Mouse (Mus musculus) thymus, adult 2 months (tissue): ENCODE measurements around the gene Abi3bp.

Source experiments
- CTCF ChIP-seq: fragments of 200-500 bp; IDR thresholded peaks from 2 replicates; pipeline ENCODE4 v1.5.1; 2012; ENCODE audit warnings: mild to moderate bottlenecking, control low read depth, low read length, moderate library complexity, borderline replicate concordance; ENCODE audit not compliant: control insufficient read depth, poor library complexity, insufficient read depth; ENCODE audit errors: extremely low read depth
- POLR2A ChIP-seq: fragments of 200-500 bp; IDR thresholded peaks from 2 replicates; pipeline ENCODE4 v1.6.1; 2012; ENCODE audit warnings: mild to moderate bottlenecking, low read length, control low read depth, moderate library complexity; ENCODE audit not compliant: control insufficient read depth, poor library complexity, insufficient read depth; ENCODE audit errors: extremely low read depth

GRCm38 (mm10) chr16:56673420-56673819 lies 195.7 kb downstream of the Abi3bp start:
- TF ChIP-seq POLR2A (no peak), CTCF (no peak)
